Mouse (Mus musculus): ENCODE measurements around the gene Crmp1. TPM values are rescaled to one million over a fixed set of nuclear protein-coding genes. Genes with fewer than 3 reads are reported as not detected.

The Crmp1 gene
- polyA plus RNA-seq, 1 experiment from 2014 or later: 32.1 TPM

GRCm38 (mm10) chr5:37244161-37244560 lies 2.4 kb downstream of the Crmp1 start:
- peaks cover 70% of the 10 kb centered on the region for H3K27me3 ChIP-seq (replicated peaks; ENCODE audit: control insufficient read depth, insufficient read depth, low read length)
- DNase-seq (ENCODE audit: low spot score) (peak; percentile 36), ATAC-seq (ENCODE audit: low read depth) (no peak; the same call in 1 of the 2 replicates)
- no peak overlapping the region for H3K4me3 ChIP-seq (ENCODE audit: low read depth, low read length)
- H3K9me3 ChIP-seq (ENCODE audit: control insufficient read depth, low read length): no peaks in the 10 kb centered on the region
- 3% methylated on average over 13 of the region's 13 CpGs for WGBS
- H3K4me2 ChIP-seq (ENCODE audit: low read depth, low read length): peak overlapping the region; percentile 10; the same call in 1 of the 2 replicates
- H3K27ac ChIP-seq (replicated peaks; ENCODE audit: low read depth, low read length): no peak overlapping the region
- no peaks in the 10 kb centered on the region for H3K36me3 ChIP-seq (ENCODE audit: control insufficient read depth, insufficient read depth, low read length)
- peaks cover 19% of the 10 kb centered on the region for H3K4me1 ChIP-seq (ENCODE audit: control insufficient read depth, insufficient read depth, low read length)
- H3K9ac ChIP-seq (ENCODE audit: low read depth, low read length): no peak overlapping the region

- H3K36me3 ChIP-seq (ENCODE audit: control insufficient read depth, insufficient read depth, low read length): no peaks in the 10 kb centered on the region
- H3K27ac ChIP-seq (replicated peaks; ENCODE audit: low read depth, low read length): no peak overlapping the region
- H3K9me3 ChIP-seq (ENCODE audit: control insufficient read depth, low read length): no peaks in the 10 kb centered on the region
- H3K4me1 ChIP-seq (ENCODE audit: control insufficient read depth, insufficient read depth, low read length): peaks cover 19% of the 10 kb centered on the region
- DNase-seq (ENCODE audit: low spot score): no peak
- peak overlapping the region; percentile 74; the same call in 1 of the 2 replicates for H3K4me2 ChIP-seq (ENCODE audit: low read depth, low read length)
- 37% methylated on average over 9 of the region's 9 CpGs for WGBS
- no peak overlapping the region; the same call in 1 of the 2 replicates for H3K4me3 ChIP-seq (ENCODE audit: low read depth, low read length)
- no peak overlapping the region for H3K9ac ChIP-seq (ENCODE audit: low read depth, low read length)
- peaks cover 69% of the 10 kb centered on the region for H3K27me3 ChIP-seq (replicated peaks; ENCODE audit: control insufficient read depth, insufficient read depth, low read length)
- ATAC-seq (ENCODE audit: low read depth): no peak
These were observed 3.0 kb downstream of the Crmp1 start for GRCm38 (mm10) chr5:37244666-37245242.

- peak overlapping the region; percentile 57 for H3K9ac ChIP-seq (ENCODE audit: low read depth, low read length)
- WGBS: 2% methylated on average over 15 of the region's 42 CpGs
- H3K27ac ChIP-seq (replicated peaks; ENCODE audit: low read depth, low read length): no peak overlapping the region; the same call in 1 of the 2 replicates
- ATAC-seq (ENCODE audit: low read depth) (peak; percentile 67), DNase-seq (ENCODE audit: low spot score) (peak; percentile 85)
- H3K27me3 ChIP-seq (replicated peaks; ENCODE audit: control insufficient read depth, insufficient read depth, low read length): peaks cover 60% of the 10 kb centered on the region
- H3K36me3 ChIP-seq (ENCODE audit: control insufficient read depth, insufficient read depth, low read length): no peaks in the 10 kb centered on the region
- H3K4me2 ChIP-seq (ENCODE audit: low read depth, low read length): peak overlapping the region; percentile 74
- H3K4me1 ChIP-seq (ENCODE audit: control insufficient read depth, insufficient read depth, low read length): peaks cover 19% of the 10 kb centered on the region
- peak overlapping the region; percentile 53 for H3K4me3 ChIP-seq (ENCODE audit: low read depth, low read length)
- no peaks in the 10 kb centered on the region for H3K9me3 ChIP-seq (ENCODE audit: control insufficient read depth, low read length)
These were observed 3.9 kb downstream of the Crmp1 start for GRCm38 (mm10) chr5:37245651-37246050.

DNA sequence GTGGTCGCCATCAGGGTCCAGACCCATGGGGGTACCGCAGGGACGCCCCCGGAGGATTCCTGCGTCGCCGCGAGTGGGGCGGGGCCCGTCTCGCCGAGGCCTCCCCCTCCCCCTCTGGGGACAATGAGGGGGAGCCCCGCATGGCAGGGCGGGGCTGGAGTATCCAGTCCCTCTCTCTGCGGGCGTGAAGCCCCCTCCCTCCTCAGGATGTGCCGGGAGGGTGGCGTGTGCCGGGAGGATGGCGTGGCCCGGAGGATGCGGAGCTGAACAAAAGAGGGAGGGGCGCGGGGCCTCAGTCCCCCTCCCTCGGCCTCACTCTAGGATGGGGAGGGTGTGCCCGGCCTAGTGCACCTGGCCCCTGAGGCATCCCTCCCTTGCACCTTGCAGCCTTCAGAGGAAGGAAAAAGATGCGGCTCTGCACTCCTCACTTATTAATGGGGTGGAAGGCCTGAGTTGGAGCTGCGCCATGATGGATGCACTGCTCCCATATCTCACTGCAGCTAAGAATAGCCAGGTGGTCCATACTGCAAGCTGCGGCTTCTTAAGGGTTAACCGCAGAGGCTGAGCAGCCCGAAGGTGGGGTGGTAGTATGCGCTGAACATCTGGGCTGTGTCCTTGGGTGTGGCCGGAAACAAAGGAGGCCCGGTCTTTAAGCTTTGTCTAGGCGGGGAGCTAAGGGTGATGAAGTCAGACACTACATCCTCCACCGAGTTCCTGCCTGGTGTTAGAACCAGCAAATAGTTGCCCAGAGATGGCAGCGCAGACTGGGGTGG lies 4.6 kb downstream of the Crmp1 start:
- Histone ChIP-seq H3K27ac (replicated peaks; ENCODE audit: low read depth, low read length) (peak overlapping the region; percentile 21; the same call in 1 of the 2 replicates), H3K36me3 (ENCODE audit: control insufficient read depth, insufficient read depth, low read length) (no peaks in the 10 kb centered on the region), H3K4me1 (ENCODE audit: control insufficient read depth, insufficient read depth, low read length) (peaks cover 19% of the 10 kb centered on the region), H3K4me3 (ENCODE audit: low read depth, low read length) (peak overlapping the region; percentile 53), H3K9ac (ENCODE audit: low read depth, low read length) (peak overlapping the region; percentile 57), H3K4me2 (ENCODE audit: low read depth, low read length) (peak overlapping the region; percentile 74), H3K27me3 (replicated peaks; ENCODE audit: control insufficient read depth, insufficient read depth, low read length) (peaks cover 53% of the 10 kb centered on the region), H3K9me3 (ENCODE audit: control insufficient read depth, low read length) (no peaks in the 10 kb centered on the region)
- 3% methylated on average over 19 of the region's 37 CpGs for WGBS
- ATAC-seq (ENCODE audit: low read depth) (peak; percentile 33), DNase-seq (ENCODE audit: low spot score) (peak; percentile 33)

GRCm38 (mm10) chr5:37247456-37247855 lies 5.7 kb downstream of the Crmp1 start:
- no peak overlapping the region for H3K27ac ChIP-seq (replicated peaks; ENCODE audit: low read depth, low read length)
- no peak overlapping the region for H3K4me3 ChIP-seq (ENCODE audit: low read depth, low read length)
- no peaks in the 10 kb centered on the region for H3K9me3 ChIP-seq (ENCODE audit: control insufficient read depth, low read length)
- 43% methylated on average over 4 of the region's 4 CpGs for WGBS
- H3K27me3 ChIP-seq (replicated peaks; ENCODE audit: control insufficient read depth, insufficient read depth, low read length): peaks cover 42% of the 10 kb centered on the region
- H3K36me3 ChIP-seq (ENCODE audit: control insufficient read depth, insufficient read depth, low read length): no peaks in the 10 kb centered on the region
- DNase-seq (ENCODE audit: low spot score): no peak
- no peak overlapping the region for H3K9ac ChIP-seq (ENCODE audit: low read depth, low read length)
- H3K4me2 ChIP-seq (ENCODE audit: low read depth, low read length): peak overlapping the region; percentile 8; the same call in 1 of the 2 replicates
- H3K4me1 ChIP-seq (ENCODE audit: control insufficient read depth, insufficient read depth, low read length): peaks cover 10% of the 10 kb centered on the region
- ATAC-seq (ENCODE audit: low read depth): no peak

GRCm38 (mm10) chr5:37248870-37249269 lies 7.1 kb downstream of the Crmp1 start:
- Histone ChIP-seq H3K4me1 (ENCODE audit: control insufficient read depth, insufficient read depth, low read length) (peaks cover 10% of the 10 kb centered on the region), H3K9me3 (ENCODE audit: control insufficient read depth, low read length) (no peaks in the 10 kb centered on the region), H3K27ac (replicated peaks; ENCODE audit: low read depth, low read length) (no peak overlapping the region), H3K36me3 (ENCODE audit: control insufficient read depth, insufficient read depth, low read length) (no peaks in the 10 kb centered on the region), H3K4me2 (ENCODE audit: low read depth, low read length) (no peak overlapping the region), H3K4me3 (ENCODE audit: low read depth, low read length) (no peak overlapping the region), H3K27me3 (replicated peaks; ENCODE audit: control insufficient read depth, insufficient read depth, low read length) (peaks cover 29% of the 10 kb centered on the region), H3K9ac (ENCODE audit: low read depth, low read length) (no peak overlapping the region)
- ATAC-seq (ENCODE audit: low read depth) (no peak), DNase-seq (ENCODE audit: low spot score) (no peak)
- WGBS: 67% methylated on average over 3 of the region's 3 CpGs

DNA sequence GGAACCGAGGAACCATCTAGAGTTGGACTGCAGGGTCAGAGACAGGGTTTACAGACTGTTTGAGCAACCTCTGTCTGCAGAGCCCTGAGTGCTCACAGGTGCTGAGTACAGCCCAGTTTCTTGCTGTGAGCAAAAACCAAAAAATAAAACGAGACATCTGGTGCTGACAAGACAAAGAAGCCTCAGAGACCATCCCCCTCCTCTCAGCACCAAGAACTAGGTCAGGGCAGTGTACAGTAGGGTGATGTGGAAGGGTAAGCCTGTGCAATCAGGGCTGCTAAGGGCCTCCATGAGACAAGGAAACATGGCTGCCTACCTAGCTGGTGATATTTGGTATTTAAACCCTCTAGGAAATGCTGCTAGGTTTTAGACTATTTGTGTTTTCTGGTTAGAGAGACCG lies 9.9 kb downstream of the Crmp1 start:
- Histone ChIP-seq H3K9me3 (ENCODE audit: control insufficient read depth, low read length) (no peaks in the 10 kb centered on the region), H3K4me2 (ENCODE audit: low read depth, low read length) (no peak overlapping the region), H3K36me3 (ENCODE audit: control insufficient read depth, insufficient read depth, low read length) (no peaks in the 10 kb centered on the region), H3K27ac (replicated peaks; ENCODE audit: low read depth, low read length) (no peak overlapping the region), H3K4me3 (ENCODE audit: low read depth, low read length) (no peak overlapping the region), H3K27me3 (replicated peaks; ENCODE audit: control insufficient read depth, insufficient read depth, low read length) (peaks cover 3% of the 10 kb centered on the region), H3K9ac (ENCODE audit: low read depth, low read length) (no peak overlapping the region), H3K4me1 (ENCODE audit: control insufficient read depth, insufficient read depth, low read length) (no peaks in the 10 kb centered on the region; the same call in 1 of the 2 replicates)
- no peak for DNase-seq (ENCODE audit: low spot score)
- ATAC-seq (ENCODE audit: low read depth): no peak
- WGBS: 67% methylated on average over 3 of the region's 3 CpGs

DNA sequence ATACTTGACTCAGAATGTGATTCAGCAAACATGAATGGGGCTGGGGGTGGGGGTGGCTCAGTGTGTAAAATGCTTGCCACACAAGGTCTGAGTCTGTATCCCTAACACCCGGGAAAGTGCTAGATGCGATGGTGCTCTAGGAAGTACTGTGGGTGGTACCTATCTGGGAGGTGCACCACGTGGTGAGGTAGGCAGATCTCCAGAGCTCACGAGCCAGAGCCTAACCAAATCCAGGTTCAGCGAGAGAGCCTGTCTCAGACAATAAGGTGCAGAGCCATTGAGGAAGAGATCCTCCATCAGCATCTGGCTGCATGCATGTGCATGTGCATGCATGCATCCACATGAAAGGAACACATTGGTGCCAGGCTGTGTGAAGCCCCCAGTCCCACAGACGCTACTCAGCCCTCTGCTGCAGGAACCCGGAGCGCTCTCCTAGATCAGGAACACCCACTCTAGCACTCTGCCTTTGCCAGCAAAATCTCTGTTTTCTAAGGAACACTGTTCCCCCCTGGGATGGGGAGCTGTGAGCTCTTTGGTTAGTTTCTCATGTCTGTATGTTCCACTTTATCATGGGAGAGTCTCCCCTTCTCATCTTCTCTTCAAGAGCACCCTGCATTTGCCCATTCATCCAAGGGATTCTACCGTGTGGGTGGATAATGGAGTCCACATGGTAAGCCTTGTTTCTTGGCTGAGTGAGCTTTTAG lies 10.5 kb downstream of the Crmp1 start:
- Histone ChIP-seq H3K4me1 (ENCODE audit: control insufficient read depth, insufficient read depth, low read length) (no peaks in the 10 kb centered on the region), H3K4me2 (ENCODE audit: low read depth, low read length) (no peak overlapping the region), H3K27ac (replicated peaks; ENCODE audit: low read depth, low read length) (no peak overlapping the region), H3K36me3 (ENCODE audit: control insufficient read depth, insufficient read depth, low read length) (no peaks in the 10 kb centered on the region), H3K4me3 (ENCODE audit: low read depth, low read length) (no peak overlapping the region), H3K27me3 (replicated peaks; ENCODE audit: control insufficient read depth, insufficient read depth, low read length) (no peaks in the 10 kb centered on the region), H3K9me3 (ENCODE audit: control insufficient read depth, low read length) (no peaks in the 10 kb centered on the region), H3K9ac (ENCODE audit: low read depth, low read length) (no peak overlapping the region)
- DNase-seq (ENCODE audit: low spot score): no peak
- no peak for ATAC-seq (ENCODE audit: low read depth)
- 72% methylated on average over 9 of the region's 9 CpGs for WGBS
